Mouse (Mus musculus) kidney, postnatal 14 days (tissue): ENCODE measurements at regions not wholly inside any gene's neighbourhood (a gene's known extent, or its start where the extent isn't known, plus 50 kb on each side); places are given as distances from the start of the nearest gene placed in this dataset.

Source experiments
- DNase-seq: peaks from one replicate; pipeline ENCODE4 v3.0.0; 2022; ENCODE audit warnings: mixed read lengths

DNA sequence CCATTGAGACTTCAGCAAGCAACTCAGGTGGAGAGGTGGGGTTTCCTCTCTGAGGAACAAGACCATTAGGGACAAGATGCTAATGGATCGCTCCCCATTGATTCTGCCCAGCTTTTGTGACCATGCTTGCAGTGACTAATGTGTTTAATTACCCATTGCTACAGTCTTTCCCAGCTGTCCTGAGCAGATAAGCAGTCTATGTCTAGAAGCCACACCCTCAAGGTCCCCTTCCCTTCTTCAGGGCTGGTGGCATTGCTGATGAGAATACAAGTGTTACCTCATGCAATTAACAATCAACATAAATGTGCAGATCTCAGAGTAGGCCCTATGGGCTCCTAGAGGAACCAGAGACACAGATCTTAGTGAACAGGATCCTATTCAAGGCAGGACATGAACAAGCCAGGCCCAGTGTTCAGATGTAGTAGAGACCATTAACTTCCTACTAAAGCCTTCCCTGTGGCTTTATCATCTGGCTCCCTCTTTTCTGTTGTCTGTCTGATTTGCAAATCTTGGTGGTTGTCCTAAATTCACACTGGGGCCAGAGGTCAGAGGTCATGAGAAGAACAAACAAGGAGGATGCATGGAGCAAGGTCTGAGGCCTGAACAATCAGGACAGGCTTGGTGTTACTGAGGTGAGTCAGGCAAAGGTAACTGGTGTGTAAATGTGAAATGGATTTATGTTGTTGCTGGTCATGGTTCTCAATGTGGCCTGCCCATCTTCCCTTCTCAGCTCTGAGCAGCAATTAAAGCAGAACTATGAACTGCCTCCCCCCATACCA is 56.8 kb downstream of the Odc1 start:
- no peak for DNase-seq

GRCm38 (mm10) chr12:17603576-17603975 is 59.0 kb downstream of the Odc1 start:
- no peak for DNase-seq

- no peak for DNase-seq
Observed at GRCm38 (mm10) chr12:17610384-17610783, 65.8 kb downstream of the Odc1 start.

DNA sequence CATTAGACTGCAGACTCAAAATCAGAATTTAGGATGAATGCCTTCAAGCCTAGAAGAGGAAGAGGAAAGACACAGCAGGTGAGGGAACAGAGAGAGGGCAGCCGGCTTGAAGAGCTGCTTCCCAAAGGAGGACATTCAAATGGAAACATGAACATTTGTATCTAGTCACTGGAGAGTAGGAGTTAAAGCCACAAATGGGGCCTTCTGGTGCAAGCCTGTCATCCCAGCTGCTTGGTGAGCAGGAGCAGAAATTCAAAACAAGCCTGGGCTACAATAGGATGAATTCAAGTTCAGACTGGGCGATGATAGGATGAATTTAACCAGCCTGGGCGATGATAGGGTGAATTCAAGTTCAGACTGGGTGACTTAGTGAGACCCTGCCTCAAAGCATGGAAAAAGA is 67.4 kb downstream of the Odc1 start:
- DNase-seq, result no peak

DNA sequence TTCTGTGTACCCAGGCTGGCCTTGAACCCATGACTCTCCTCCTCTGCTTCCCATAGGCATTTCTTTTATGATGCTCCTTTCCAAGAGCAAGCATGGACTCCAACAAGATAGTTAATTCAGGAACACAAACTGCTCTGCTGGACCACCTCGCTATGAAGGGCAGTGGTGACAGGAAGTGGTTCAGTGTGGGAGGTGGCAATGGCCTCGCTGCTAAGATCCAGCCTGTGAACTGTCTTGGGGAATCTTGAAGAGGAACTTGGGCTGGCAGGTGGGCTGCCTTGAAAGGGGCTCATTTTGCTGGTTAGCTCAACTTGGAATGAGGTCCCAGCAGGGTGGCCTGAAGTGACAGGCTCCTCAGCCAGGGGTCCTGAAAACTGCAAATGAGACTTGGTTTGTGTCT is 72.4 kb upstream of the Hpcal1 start:
- DNase-seq, result no peak

DNA sequence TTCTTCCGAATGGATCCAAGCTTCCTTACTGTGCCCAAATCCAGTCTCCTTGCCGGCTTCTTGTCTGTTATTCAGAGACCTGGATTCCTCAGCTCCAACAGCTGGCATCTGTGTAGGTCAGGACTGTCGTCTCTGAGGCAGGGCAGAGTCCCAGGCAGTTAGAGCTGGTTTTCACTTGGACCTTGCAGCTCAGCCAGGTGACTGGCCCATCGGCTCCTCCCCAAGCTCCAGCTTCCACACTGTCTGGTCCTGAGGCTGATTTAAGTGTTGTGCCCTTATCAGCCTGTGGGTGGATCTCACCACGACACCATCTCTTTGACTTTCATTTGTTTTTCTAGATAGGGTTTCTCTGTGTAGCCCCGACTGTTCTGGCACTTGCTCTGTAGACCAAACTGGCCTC is 70.4 kb upstream of the Hpcal1 start:
- peak; percentile 42 for DNase-seq

DNA sequence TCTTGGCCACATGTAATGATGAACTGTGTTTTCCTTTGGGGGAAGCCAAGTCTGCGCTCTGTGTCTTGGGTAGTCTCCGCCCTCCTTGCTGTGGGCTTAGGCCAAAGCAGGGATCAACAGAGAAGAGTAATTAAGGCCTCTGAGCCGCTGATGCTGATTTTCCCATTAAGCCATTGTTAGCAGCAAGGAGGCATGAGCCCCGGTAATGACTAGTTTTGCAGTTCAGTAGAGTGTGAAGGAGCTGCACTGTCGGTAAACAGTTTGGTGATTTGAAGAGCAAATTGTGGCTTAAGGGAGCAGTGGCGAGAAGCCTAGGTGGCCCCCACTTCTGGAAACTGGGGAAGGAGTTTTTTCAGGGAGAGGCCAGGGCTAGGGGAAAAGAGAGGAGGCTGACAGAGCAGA is 69.2 kb upstream of the Hpcal1 start:
- peak; percentile 14 for DNase-seq

DNA sequence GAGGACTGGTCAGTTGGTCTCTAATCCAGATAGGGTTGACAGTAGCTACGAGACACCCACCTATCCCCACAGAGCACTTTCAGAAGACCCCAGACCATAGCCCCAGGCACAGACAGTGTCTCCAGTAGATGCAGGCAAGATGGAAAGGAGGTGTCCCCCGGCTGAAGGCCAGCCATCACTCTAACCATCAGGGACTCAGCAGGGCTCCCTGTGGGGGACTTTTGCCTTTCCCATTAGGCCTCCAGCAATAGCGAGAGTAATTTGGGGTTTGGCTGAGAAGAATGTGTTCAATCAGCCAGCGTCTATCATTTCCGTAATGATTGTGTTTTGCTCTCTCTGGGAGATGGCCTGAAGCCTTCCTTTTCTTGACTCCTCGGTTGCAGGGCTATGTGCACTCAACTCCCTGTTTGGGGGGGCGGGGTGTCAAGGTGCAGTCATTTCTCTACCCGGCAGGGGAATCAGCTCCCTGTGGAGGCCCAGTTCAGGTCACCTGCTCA is 68.1 kb upstream of the Hpcal1 start:
- DNase-seq, result no peak

GRCm38 (mm10) chr12:17626043-17626442 is 64.6 kb upstream of the Hpcal1 start:
- no peak for DNase-seq

GRCm38 (mm10) chr12:17631161-17631560 is 59.5 kb upstream of the Hpcal1 start:
- no peak for DNase-seq

DNA sequence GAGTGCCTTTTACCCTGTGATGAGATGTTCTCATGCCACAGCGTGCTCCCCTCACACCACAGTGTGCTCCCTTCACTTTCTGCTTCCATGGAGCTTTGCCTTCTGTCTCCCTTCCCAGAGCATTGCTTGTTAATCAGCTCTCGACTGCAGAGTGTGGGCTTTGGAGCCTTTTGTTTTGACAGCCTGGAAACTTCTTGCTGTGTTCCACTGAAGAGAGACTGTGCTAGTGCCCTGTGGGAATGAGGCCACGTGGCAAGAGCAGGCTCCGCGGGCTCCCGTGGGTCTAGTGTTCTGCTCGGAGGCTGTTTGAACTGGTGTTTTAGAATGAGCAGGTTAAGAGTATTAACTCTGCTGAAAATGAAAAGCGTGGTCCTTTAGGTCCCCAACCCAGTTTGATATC is 54.5 kb upstream of the Hpcal1 start:
- DNase-seq, result no peak

- peak; percentile 8 for DNase-seq
Observed at GRCm38 (mm10) chr12:17636590-17636989, 54.1 kb upstream of the Hpcal1 start.
